Mouse (Mus musculus) kidney, adult 2 months (tissue): ENCODE measurements at regions not wholly inside any gene's neighbourhood (a gene's known extent, or its start where the extent isn't known, plus 50 kb on each side); places are given as distances from the start of the nearest gene placed in this dataset.

Source experiments
- CTCF ChIP-seq: fragments of 200-500 bp; conservative IDR thresholded peaks from 2 replicates; pipeline ENCODE4 v1.5.1; 2011; ENCODE audit warnings: low read depth, mild to moderate bottlenecking, control low read depth, low read length, moderate library complexity, mixed read lengths; ENCODE audit not compliant: insufficient read depth, insufficient read length
- POLR2A ChIP-seq: fragments of 200-500 bp; IDR thresholded peaks from one replicate; pipeline ENCODE4 v1.6.1; 2011; ENCODE audit warnings: low read depth, low read length, control low read depth

DNA sequence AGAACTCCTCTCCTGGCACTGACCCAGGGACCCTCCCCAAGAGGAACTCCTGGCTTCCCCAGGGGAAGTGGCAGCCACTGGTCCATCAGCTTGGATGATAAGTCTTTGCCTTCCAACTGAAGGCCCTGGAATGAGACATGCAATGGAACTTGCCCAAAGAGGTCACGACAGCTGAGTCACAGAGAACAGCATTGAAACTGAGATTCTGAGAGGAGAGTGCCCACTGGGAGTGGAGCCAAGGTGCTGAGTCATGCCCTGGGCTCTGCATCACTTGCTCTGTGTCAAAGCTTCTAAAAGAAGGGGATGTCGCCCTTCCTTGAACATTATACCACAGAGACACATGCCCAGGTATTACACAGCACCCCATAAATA is 83.8 kb upstream of the Zcchc2 start:
- TF ChIP-seq POLR2A (no peak), CTCF (no peak)
